Mouse (Mus musculus) testis, adult 2 months (tissue): Measurements from ENCODE around the gene Nxph4. TPM values are rescaled to one million over a fixed set of nuclear protein-coding genes. Genes with fewer than 3 reads are reported as not detected.

Experiments
- H3K27ac ChIP-seq: fragments of 200-500 bp; 2 replicates; pipeline ENCODE4 v1.5.1; 2012; ENCODE audit warnings: low read depth, low read length; ENCODE audit not compliant: control insufficient read depth, insufficient read depth
- H3K27me3 ChIP-seq: fragments of 200-500 bp; 2 replicates; pipeline ENCODE4 v1.6.1; 2012; ENCODE audit warnings: mild to moderate bottlenecking, low read length, moderate library complexity; ENCODE audit not compliant: control insufficient read depth, insufficient read depth
- H3K36me3 ChIP-seq: fragments of 200-500 bp; 2 replicates; pipeline ENCODE4 v1.6.1; 2012; ENCODE audit warnings: mild to moderate bottlenecking, low read length; ENCODE audit not compliant: control insufficient read depth, insufficient read depth
- H3K4me1 ChIP-seq: fragments of 200-500 bp; 2 replicates; pipeline ENCODE4 v1.6.1; 2012; ENCODE audit warnings: low read length; ENCODE audit not compliant: control insufficient read depth, insufficient read depth
- H3K4me3 ChIP-seq: fragments of 200-500 bp; 2 replicates; pipeline ENCODE4 v1.5.1; 2012; ENCODE audit warnings: low read depth, mild to moderate bottlenecking, low read length, moderate library complexity, mixed read lengths; ENCODE audit not compliant: control insufficient read depth
- CTCF ChIP-seq: fragments of 200-500 bp; IDR thresholded peaks from 2 replicates; pipeline ENCODE4 v1.5.1; 2012; ENCODE audit warnings: low read depth, mild to moderate bottlenecking, inconsistent platforms, low read length, moderate library complexity; ENCODE audit not compliant: control insufficient read depth, insufficient read depth, insufficient replicate concordance
- POLR2A ChIP-seq: fragments of 200-500 bp; IDR thresholded peaks from 2 replicates; pipeline ENCODE4 v1.6.1; 2012; ENCODE audit warnings: low read depth, mild to moderate bottlenecking, inconsistent platforms, low read length, moderate library complexity; ENCODE audit not compliant: control insufficient read depth
- polyA plus RNA-seq: library from polyadenylated mRNA; depleted of rRNA; stranded (reverse); fragments of >200 nt; gene quantifications from 2 replicates; pipeline ENCODE4 v1.2.3, GENCODE M21; 2012; rRNA removed

The Nxph4 gene
- polyA plus RNA-seq, 1 experiment = 0.51 TPM

DNA sequence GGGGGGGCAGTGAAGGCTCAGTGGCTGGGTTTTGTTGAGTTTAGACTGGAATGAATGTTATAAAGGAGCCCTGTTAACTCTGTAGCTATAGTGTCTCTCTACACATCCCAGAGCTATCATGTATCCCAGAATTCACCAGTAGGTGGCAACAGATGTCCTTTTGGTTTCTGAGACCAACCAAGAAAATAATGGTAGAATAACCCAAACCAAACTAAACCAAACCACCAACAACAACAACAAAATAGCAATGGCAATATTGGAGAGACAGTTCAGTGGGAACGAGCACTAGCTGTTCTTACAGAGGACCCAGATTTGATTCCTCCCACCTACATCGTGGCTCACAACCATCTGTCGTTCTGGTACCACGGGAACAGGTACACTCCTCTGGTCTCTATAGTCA is 55.2 kb downstream of the Nxph4 start:
- Histone ChIP-seq H3K4me1 (no peaks in the 10 kb centered on the region), H3K27me3 (no peaks in the 10 kb centered on the region), H3K27ac (no peak overlapping the region), H3K4me3 (no peak overlapping the region), H3K36me3 (peaks cover 2% of the 10 kb centered on the region)
- no peak for TF ChIP-seq CTCF
- no peak for TF ChIP-seq POLR2A

DNA sequence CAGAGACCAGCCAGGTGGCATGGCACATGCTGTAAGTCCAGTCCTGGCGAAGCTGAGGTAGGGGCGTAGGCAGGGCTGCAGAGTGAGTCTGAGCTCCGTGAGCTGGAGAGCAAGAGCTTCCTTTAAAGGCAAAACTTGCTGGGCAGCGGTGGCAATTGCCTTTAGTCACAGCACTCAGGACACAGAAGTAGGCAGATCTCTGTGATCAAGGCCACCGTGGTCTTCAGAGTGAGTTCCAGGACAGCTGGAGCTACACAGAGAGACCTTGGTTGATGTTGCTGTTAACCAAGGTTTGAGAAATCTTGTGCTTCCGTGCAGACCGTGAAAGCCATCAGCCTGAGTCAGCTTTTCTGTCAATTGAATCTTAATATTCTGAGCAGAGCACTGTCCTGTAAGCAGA is 57.1 kb downstream of the Nxph4 start:
- peaks cover 4% of the 10 kb centered on the region for H3K36me3 ChIP-seq
- H3K27me3 ChIP-seq = no peaks in the 10 kb centered on the region
- no peak overlapping the region for H3K4me3 ChIP-seq
- H3K27ac ChIP-seq = no peak overlapping the region
- TF ChIP-seq POLR2A (no peak), CTCF (no peak)
- H3K4me1 ChIP-seq = no peaks in the 10 kb centered on the region

DNA sequence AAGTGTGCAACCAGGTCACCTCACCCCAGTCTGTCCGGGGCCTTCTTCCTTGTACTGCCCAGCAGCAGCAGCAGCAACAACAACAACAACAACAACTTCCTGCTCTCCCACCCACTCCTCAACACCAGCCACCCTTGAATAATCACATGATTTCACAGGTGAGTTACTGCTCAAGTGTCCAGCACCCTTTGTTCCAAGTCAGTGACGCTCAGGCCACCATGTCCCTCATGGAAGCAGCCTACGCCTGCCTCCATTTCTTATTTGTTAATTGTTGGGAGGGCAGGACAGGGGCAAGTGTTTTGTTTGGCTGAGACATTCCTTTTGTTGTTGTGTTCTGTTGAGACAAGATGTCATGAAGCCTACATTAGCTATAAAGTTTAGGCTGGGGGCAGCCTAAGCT is 57.8 kb downstream of the Nxph4 start:
- H3K27ac ChIP-seq = no peak overlapping the region
- H3K4me1 ChIP-seq = no peaks in the 10 kb centered on the region
- H3K27me3 ChIP-seq = no peaks in the 10 kb centered on the region
- H3K36me3 ChIP-seq = peaks cover 4% of the 10 kb centered on the region
- H3K4me3 ChIP-seq = no peak overlapping the region
- TF ChIP-seq POLR2A (no peak), CTCF (no peak)

Other genes with a start within 250 kb of the Nxph4 start
- gene Mbd6, start 245.5 kb downstream of the Nxph4 start, polyA plus RNA-seq = 61.3 and 74.1 TPM in 2 replicates
- gene Mars, start 222.8 kb downstream of the Nxph4 start, polyA plus RNA-seq = 32.4 and 36.7 TPM in 2 replicates
- gene Arhgap9, start 212.6 kb downstream of the Nxph4 start, polyA plus RNA-seq = 0.32 and 0.34 TPM in 2 replicates
- 2.7 and 2.9 TPM in 2 replicates for gene Gli1, start 192.6 kb downstream of the Nxph4 start, polyA plus RNA-seq
- not detected in 2 replicates for gene Inhbe, start 180.1 kb downstream of the Nxph4 start, polyA plus RNA-seq
- 0.05 and 0.08 TPM in 2 replicates for gene Inhbc, start 164.1 kb downstream of the Nxph4 start, polyA plus RNA-seq
- gene R3hdm2, start 154.2 kb downstream of the Nxph4 start, polyA plus RNA-seq = 43.6 and 56.0 TPM in 2 replicates
- 0.97 and 1.0 TPM in 2 replicates for gene Stac3, start 32.9 kb downstream of the Nxph4 start, polyA plus RNA-seq
- gene Ndufa4l2, start 19.6 kb downstream of the Nxph4 start, polyA plus RNA-seq = 65.0 and 74.9 TPM in 2 replicates
- gene Shmt2, start 12.1 kb downstream of the Nxph4 start, polyA plus RNA-seq = 12.7 and 16.7 TPM in 2 replicates
- gene Lrp1, start 86.6 kb upstream of the Nxph4 start, polyA plus RNA-seq = 20.8 and 25.9 TPM in 2 replicates
- 3.9 and 5.9 TPM in 2 replicates for gene Stat6, start 108.4 kb upstream of the Nxph4 start, polyA plus RNA-seq
- gene Nemp1, start 132.3 kb upstream of the Nxph4 start, polyA plus RNA-seq = 46.8 and 58.1 TPM in 2 replicates
- gene Nab2, start 134.0 kb upstream of the Nxph4 start, polyA plus RNA-seq = 24.6 and 26.2 TPM in 2 replicates
- 18.5 and 19.1 TPM in 2 replicates for gene Myo1a, start 170.6 kb upstream of the Nxph4 start, polyA plus RNA-seq
- not detected in 2 replicates for gene Tac2, start 189.9 kb upstream of the Nxph4 start, polyA plus RNA-seq
- gene Zbtb39, start 205.0 kb upstream of the Nxph4 start, polyA plus RNA-seq = 3.8 and 4.4 TPM in 2 replicates
- gene Gpr182, start 217.2 kb upstream of the Nxph4 start, polyA plus RNA-seq = 0.37 and 0.57 TPM in 2 replicates
- 0.07 TPM in 2 replicates for gene Rdh1, start 225.2 kb upstream of the Nxph4 start, polyA plus RNA-seq
- not detected in 2 replicates for gene Rdh16f1, start 225.2 kb upstream of the Nxph4 start, polyA plus RNA-seq
- gene Rdh9, start 241.8 kb upstream of the Nxph4 start, polyA plus RNA-seq = 0.11 and 0.23 TPM in 2 replicates